Mouse (Mus musculus): ENCODE results near the gene Sobp. TPM values are rescaled to one million over a fixed set of nuclear protein-coding genes. Genes with fewer than 3 reads are reported as not detected.
A peak's percentile ranks its signal among the peaks of the same experiment; 100 is the strongest.

The Sobp gene
- polyA plus RNA-seq, 1 experiment from 2014 or later: 1.5 TPM

DNA sequence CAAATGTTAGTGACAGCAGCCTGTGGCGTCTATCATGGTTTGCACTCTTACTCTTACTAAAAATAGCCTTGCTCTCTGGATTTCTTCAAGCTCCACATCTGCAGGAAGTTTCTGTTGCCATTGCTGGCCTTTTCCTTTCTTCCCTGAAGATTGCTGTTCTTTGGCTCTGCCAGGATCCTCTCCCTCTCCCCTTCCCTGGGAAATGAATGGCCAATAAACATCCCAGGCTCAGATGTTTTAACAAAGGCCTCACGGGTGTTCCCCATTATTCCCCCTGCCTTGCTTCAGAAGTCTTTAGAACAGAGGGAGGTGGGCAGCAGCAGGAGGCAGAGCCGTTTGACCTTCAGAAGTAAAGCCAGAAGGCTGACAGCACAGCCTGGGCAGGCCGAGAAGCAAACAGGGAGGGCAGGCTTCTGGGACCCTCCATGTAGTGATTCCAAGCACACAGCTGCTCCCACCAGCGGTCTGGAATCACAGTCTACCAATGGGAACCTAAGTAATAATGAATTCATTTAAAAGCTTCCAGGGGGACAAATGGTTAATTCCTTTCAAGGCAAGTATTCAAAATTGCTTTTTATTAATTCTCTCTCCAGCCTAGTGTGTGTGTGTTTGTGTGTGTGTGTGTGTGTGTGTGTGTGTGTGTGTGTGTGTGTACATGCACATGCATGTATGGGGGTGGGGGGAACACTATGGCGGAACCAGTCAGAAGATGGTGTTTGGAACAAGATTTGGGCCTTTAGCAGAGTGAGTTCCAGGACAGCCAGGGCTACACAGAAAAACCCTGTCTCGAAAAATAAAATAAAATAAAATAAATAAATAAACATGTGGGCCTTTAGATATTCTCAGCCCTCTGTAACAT, 130.8 kb downstream of the Sobp start:
- H3K27ac ChIP-seq (ENCODE audit: low read depth): peak overlapping the region; percentile 92
- H3K4me1 ChIP-seq (replicated peaks; ENCODE audit: control insufficient read depth, insufficient read depth, low read length): peaks cover 29% of the 10 kb centered on the region
- peak; percentile 65 for DNase-seq (ENCODE audit: low spot score)
- no peak overlapping the region for H3K4me3 ChIP-seq (ENCODE audit: low read depth, low read length)
- H3K36me3 ChIP-seq (ENCODE audit: control insufficient read depth, insufficient read depth, low read length): no peaks in the 10 kb centered on the region
- WGBS: 25% methylated on average over 7 of the region's 7 CpGs
- no peak overlapping the region for H3K9ac ChIP-seq (ENCODE audit: low read length)
- no peaks in the 10 kb centered on the region for H3K9me3 ChIP-seq (ENCODE audit: control insufficient read depth, low read length)
- H3K27me3 ChIP-seq (replicated peaks; ENCODE audit: control insufficient read depth, insufficient read depth, low read length): no peaks in the 10 kb centered on the region
- 0 out of 2 replicates have a peak, but pooled peaks have one; percentile 50 for ATAC-seq (replicated peaks; ENCODE audit: low FRiP score, low TSS enrichment, low read depth)
- H3K4me2 ChIP-seq (ENCODE audit: low read length): peak overlapping the region; percentile 25

DNA sequence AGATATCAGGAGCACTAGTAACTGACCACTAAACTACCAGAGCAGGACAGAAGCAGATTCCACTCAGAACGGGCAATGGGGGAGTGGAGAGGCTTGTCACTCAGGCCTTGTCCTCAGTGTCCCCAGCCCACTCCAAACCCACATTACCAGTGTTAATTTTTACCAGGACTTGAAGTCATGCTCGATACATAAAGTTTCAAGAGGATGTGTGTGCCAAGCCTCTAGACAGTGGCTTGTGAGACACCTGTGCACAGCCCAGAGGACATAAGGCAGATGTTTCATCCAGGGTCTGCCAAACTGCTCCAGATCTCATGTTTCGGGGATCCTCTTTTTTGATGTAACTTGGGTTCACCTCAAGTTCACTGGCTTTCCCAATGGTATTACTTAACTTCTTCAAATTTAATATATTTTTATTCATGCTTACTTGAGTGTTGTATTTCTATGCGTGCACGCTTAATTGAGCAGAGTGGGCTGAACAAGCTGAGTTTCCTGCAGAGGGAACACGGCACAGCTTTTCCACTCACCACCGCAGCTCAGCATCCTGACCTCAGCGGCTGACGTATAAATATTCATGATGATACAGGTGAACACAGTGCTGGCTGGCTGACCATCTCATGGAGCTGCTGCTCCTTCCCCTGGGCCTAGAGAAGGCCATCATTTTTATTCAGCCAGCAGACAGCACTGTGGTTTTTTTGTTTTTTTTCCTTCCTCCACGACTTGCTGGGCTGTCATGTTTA, 131.6 kb downstream of the Sobp start:
- Histone ChIP-seq H3K4me1 (replicated peaks; ENCODE audit: control insufficient read depth, insufficient read depth, low read length) (peaks cover 24% of the 10 kb centered on the region), H3K9me3 (ENCODE audit: control insufficient read depth, low read length) (no peaks in the 10 kb centered on the region), H3K4me2 (ENCODE audit: low read length) (no peak overlapping the region), H3K36me3 (ENCODE audit: control insufficient read depth, insufficient read depth, low read length) (no peaks in the 10 kb centered on the region), H3K4me3 (ENCODE audit: low read depth, low read length) (no peak overlapping the region), H3K9ac (ENCODE audit: low read length) (no peak overlapping the region), H3K27me3 (replicated peaks; ENCODE audit: control insufficient read depth, insufficient read depth, low read length) (no peaks in the 10 kb centered on the region), H3K27ac (ENCODE audit: low read depth) (peak overlapping the region; percentile 92)
- DNase-seq (ENCODE audit: low spot score) (no peak), ATAC-seq (replicated peaks; ENCODE audit: low FRiP score, low TSS enrichment, low read depth) (0 out of 2 replicates have a peak, but pooled peaks have one; percentile 36)
- 37% methylated on average over 10 of the region's 10 CpGs for WGBS

DNA sequence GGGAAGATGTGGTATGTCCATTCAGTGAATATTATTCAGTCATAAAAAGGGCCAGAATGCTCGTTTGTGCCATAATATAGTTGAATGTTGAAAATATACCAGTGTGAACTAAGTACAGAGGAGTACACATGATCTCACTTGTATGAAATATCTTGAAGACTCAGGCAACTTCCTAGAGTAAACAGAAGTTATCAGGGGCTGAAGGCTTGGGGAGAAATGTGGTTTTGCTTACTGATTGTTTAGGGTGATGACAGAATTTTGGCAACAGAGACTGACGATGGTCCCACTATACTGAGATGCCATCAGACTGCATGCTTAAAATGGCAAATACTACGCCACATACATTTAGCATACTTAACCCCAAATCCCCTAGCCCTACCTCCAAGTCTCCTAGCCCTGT, 132.5 kb downstream of the Sobp start:
- H3K9ac ChIP-seq (ENCODE audit: low read length): no peak overlapping the region
- H3K4me2 ChIP-seq (ENCODE audit: low read length): no peak overlapping the region
- DNase-seq (ENCODE audit: low spot score) (no peak), ATAC-seq (replicated peaks; ENCODE audit: low FRiP score, low TSS enrichment, low read depth) (no peak)
- no peaks in the 10 kb centered on the region for H3K9me3 ChIP-seq (ENCODE audit: control insufficient read depth, low read length)
- no peak overlapping the region for H3K4me3 ChIP-seq (ENCODE audit: low read depth, low read length)
- H3K4me1 ChIP-seq (replicated peaks; ENCODE audit: control insufficient read depth, insufficient read depth, low read length): peaks cover 26% of the 10 kb centered on the region
- WGBS: 86% methylated on average over 3 of the region's 3 CpGs
- no peak overlapping the region for H3K27ac ChIP-seq (ENCODE audit: low read depth)
- no peaks in the 10 kb centered on the region for H3K27me3 ChIP-seq (replicated peaks; ENCODE audit: control insufficient read depth, insufficient read depth, low read length)
- H3K36me3 ChIP-seq (ENCODE audit: control insufficient read depth, insufficient read depth, low read length): no peaks in the 10 kb centered on the region

DNA sequence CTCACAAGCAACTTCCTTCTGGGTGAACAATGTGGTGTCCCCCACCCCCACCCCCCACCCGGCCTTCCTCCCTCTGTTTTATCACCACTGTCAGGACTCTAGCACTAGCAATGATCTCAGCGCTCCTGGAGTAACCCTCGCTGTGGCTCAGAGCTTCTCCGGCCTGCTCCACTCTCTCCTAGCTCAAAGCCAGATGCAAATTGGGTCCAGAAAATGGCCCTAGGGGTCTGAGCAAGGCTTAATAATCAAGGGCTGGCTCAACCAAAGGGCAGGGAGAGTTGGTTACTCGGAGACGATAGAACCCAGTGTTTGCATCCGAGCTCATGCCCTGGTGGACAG, 136.9 kb downstream of the Sobp start:
- Histone ChIP-seq H3K27ac (ENCODE audit: low read depth) (no peak overlapping the region), H3K9ac (ENCODE audit: low read length) (no peak overlapping the region), H3K4me1 (replicated peaks; ENCODE audit: control insufficient read depth, insufficient read depth, low read length) (peaks cover 13% of the 10 kb centered on the region), H3K4me2 (ENCODE audit: low read length) (no peak overlapping the region), H3K4me3 (ENCODE audit: low read depth, low read length) (no peak overlapping the region), H3K9me3 (ENCODE audit: control insufficient read depth, low read length) (no peaks in the 10 kb centered on the region), H3K27me3 (replicated peaks; ENCODE audit: control insufficient read depth, insufficient read depth, low read length) (no peaks in the 10 kb centered on the region), H3K36me3 (ENCODE audit: control insufficient read depth, insufficient read depth, low read length) (no peaks in the 10 kb centered on the region)
- ATAC-seq (replicated peaks; ENCODE audit: low FRiP score, low TSS enrichment, low read depth) (no peak), DNase-seq (ENCODE audit: low spot score) (no peak)
- WGBS: 54% methylated on average over 7 of the region's 7 CpGs

DNA sequence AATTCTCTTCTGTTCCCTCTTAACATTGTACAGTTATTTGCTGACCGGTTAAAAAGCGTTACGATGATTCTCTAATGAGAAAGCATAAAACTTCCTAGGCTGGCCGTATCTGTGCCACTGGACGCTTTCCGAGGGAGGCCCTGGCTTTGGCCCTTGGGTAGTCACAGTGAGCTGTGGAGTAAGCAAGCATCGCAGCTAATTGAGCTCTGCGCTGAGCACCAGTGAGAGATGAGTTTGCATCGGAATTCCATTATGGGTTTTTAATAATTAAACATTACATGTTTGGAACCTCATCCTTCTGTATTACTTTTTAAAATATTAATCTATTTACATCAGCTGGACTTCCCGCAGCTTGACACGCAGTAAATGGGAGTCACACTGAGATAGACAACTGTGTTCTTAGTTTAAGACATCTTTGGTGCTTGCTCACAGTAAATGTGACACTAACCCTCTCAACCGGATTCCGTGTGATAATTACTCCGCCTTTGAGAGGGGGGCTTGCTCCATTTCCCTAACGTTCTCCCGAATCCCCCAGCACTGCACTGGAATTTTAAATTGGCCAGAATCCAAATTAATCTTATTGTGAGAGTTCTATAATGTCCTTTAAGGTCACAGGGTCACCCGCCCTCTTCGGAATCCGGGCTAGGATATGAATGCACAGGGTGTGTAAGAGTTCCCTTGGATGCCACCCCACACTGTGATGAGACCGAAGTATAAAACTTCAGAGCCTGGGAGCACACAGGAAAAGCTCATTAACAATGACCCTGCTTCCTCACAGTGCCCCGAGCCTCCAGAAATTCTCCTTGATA, 137.5 kb downstream of the Sobp start:
- Histone ChIP-seq H3K9ac (ENCODE audit: low read length) (no peak overlapping the region), H3K4me3 (ENCODE audit: low read depth, low read length) (no peak overlapping the region), H3K36me3 (ENCODE audit: control insufficient read depth, insufficient read depth, low read length) (no peaks in the 10 kb centered on the region), H3K4me2 (ENCODE audit: low read length) (no peak overlapping the region), H3K4me1 (replicated peaks; ENCODE audit: control insufficient read depth, insufficient read depth, low read length) (peaks cover 11% of the 10 kb centered on the region), H3K27ac (ENCODE audit: low read depth) (no peak overlapping the region), H3K9me3 (ENCODE audit: control insufficient read depth, low read length) (no peaks in the 10 kb centered on the region), H3K27me3 (replicated peaks; ENCODE audit: control insufficient read depth, insufficient read depth, low read length) (no peaks in the 10 kb centered on the region)
- 73% methylated on average over 21 of the region's 21 CpGs for WGBS
- no peak for DNase-seq (ENCODE audit: low spot score)
- ATAC-seq (replicated peaks; ENCODE audit: low FRiP score, low TSS enrichment, low read depth): no peak

DNA sequence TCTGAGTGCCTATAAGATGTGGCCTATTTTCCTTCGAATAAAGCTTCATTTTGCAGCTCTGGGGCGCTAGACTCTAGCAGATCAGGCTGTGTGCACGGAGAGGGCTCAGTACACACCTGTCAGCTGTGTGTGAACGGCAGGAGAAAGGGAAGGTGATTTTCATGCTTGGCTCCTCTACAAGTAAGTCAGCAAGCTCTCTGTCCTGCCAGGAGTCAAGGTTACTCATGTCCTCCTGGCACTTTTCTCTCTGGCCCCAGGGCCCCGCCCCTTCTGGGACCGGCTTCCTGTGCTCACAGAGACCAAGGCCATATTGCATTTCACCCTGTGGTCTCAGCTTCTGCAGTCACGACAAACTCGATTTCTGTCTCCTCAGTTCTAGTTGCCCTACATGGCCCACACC, 138.8 kb downstream of the Sobp start:
- ATAC-seq (replicated peaks; ENCODE audit: low FRiP score, low TSS enrichment, low read depth) (no peak), DNase-seq (ENCODE audit: low spot score) (no peak)
- H3K9ac ChIP-seq (ENCODE audit: low read length): no peak overlapping the region
- no peaks in the 10 kb centered on the region for H3K27me3 ChIP-seq (replicated peaks; ENCODE audit: control insufficient read depth, insufficient read depth, low read length)
- no peaks in the 10 kb centered on the region for H3K36me3 ChIP-seq (ENCODE audit: control insufficient read depth, insufficient read depth, low read length)
- no peak overlapping the region for H3K27ac ChIP-seq (ENCODE audit: low read depth)
- H3K9me3 ChIP-seq (ENCODE audit: control insufficient read depth, low read length): no peaks in the 10 kb centered on the region
- H3K4me1 ChIP-seq (replicated peaks; ENCODE audit: control insufficient read depth, insufficient read depth, low read length): peaks cover 11% of the 10 kb centered on the region
- H3K4me2 ChIP-seq (ENCODE audit: low read length): no peak overlapping the region
- 63% methylated on average over 8 of the region's 8 CpGs for WGBS
- no peak overlapping the region for H3K4me3 ChIP-seq (ENCODE audit: low read depth, low read length)

DNA sequence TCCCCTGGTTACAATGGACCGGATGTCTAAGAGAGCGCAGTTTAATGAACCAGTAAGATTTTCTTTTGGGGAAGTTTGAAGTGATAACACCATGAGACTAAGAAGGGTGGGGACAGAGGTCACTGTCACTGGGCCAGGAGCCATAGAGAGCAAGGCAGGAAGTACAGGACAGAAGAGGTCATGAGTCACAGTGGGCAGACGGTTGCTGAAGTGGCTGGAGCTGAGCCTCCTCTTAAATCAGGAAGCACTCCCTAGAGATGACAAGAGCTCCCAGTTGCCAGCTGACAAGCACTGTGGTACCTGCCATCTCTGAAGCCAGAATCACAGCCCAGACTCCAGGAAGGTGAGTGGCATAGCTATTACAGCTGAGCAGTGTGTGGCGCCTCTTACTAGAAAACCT, 139.5 kb downstream of the Sobp start:
- Histone ChIP-seq H3K27ac (ENCODE audit: low read depth) (no peak overlapping the region), H3K27me3 (replicated peaks; ENCODE audit: control insufficient read depth, insufficient read depth, low read length) (no peaks in the 10 kb centered on the region), H3K9me3 (ENCODE audit: control insufficient read depth, low read length) (no peaks in the 10 kb centered on the region), H3K36me3 (ENCODE audit: control insufficient read depth, insufficient read depth, low read length) (no peaks in the 10 kb centered on the region), H3K4me3 (ENCODE audit: low read depth, low read length) (no peak overlapping the region), H3K9ac (ENCODE audit: low read length) (no peak overlapping the region), H3K4me2 (ENCODE audit: low read length) (no peak overlapping the region), H3K4me1 (replicated peaks; ENCODE audit: control insufficient read depth, insufficient read depth, low read length) (peaks cover 11% of the 10 kb centered on the region)
- ATAC-seq (replicated peaks; ENCODE audit: low FRiP score, low TSS enrichment, low read depth): no peak
- 78% methylated on average over 4 of the region's 4 CpGs for WGBS
- no peak for DNase-seq (ENCODE audit: low spot score)

DNA sequence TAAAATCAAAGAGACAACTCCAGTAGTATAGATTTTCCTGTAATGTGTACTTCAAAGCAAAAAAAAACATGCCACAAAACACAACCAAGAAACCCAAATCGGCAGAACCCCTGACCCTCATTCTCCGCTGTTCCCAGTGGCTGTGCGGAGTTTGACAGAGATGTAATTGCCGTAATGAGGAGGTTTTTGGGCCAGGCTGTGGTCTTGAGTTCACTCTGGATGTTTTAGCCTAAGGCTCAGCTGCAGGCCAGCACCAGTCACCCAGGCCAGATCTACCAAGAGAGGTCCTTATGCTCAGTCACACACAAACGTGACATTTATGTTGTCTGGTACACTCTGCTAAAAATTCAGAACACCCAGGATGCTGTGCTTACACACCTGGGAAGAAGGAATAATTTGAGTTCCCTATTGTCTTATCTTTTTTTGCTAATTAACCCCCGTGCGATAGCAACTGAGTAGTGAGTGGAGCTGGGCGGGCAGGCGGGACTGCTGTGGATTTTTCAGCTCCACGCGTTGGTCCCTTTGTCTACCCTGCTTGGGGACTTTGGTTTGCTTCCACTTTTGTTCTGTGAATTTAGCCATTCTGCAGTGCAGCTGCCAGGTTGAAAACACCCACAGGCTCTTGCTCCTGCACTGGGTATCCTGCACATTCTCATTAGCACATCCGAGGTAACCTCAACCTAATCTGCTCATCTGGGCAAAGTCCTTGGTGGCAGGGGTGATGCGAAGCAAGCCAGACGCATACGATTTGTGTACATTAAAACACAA, 140.7 kb downstream of the Sobp start:
- H3K27me3 ChIP-seq (replicated peaks; ENCODE audit: control insufficient read depth, insufficient read depth, low read length): no peaks in the 10 kb centered on the region
- peaks cover 11% of the 10 kb centered on the region for H3K4me1 ChIP-seq (replicated peaks; ENCODE audit: control insufficient read depth, insufficient read depth, low read length)
- H3K9ac ChIP-seq (ENCODE audit: low read length): no peak overlapping the region
- no peak overlapping the region for H3K27ac ChIP-seq (ENCODE audit: low read depth)
- ATAC-seq (replicated peaks; ENCODE audit: low FRiP score, low TSS enrichment, low read depth) (no peak), DNase-seq (ENCODE audit: low spot score) (no peak)
- H3K4me2 ChIP-seq (ENCODE audit: low read length): no peak overlapping the region
- no peak overlapping the region for H3K4me3 ChIP-seq (ENCODE audit: low read depth, low read length)
- no peaks in the 10 kb centered on the region for H3K9me3 ChIP-seq (ENCODE audit: control insufficient read depth, low read length)
- WGBS: 63% methylated on average over 15 of the region's 15 CpGs
- H3K36me3 ChIP-seq (ENCODE audit: control insufficient read depth, insufficient read depth, low read length): no peaks in the 10 kb centered on the region
